In genomic region chr1:36017656-36018055, GRCm38 (mm10) we compare ENCODE assay signal across 11 mouse cellular contexts. TPM values are rescaled to one million over a fixed set of nuclear protein-coding genes. Genes with fewer than 3 reads are reported as not detected.
DNase-seq lines count a peak whose midpoint lies in the region; ATAC-seq lines count a peak whose summit lies in the region.
"Had no signal": no experiment of that assay in that cellular context is flagged by ENCODE, and none has a peak within 500 bp of the region (broad histone marks: within the 10 kb centered on the region; RNA-seq: fewer than 3 reads in every experiment).

No protein-coding gene starts in this region.

- H3K36me3 ChIP-seq in heart, embryonic 15.5 days: no peaks in the 10 kb centered on the region
- H3K36me3 ChIP-seq in midbrain, embryonic 11.5 days (ENCODE audit: control insufficient read depth, insufficient read depth, low read length): no peaks in the 10 kb centered on the region
- no peaks in the 10 kb centered on the region for H3K36me3 ChIP-seq in midbrain, embryonic 16.5 days (ENCODE audit: control insufficient read depth, insufficient read depth, low read length)
- no peaks in the 10 kb centered on the region for H3K36me3 ChIP-seq in kidney, embryonic 14.5 days (ENCODE audit: control insufficient read depth, insufficient read depth, low read length)

- DNase-seq in heart, adult 9 months (ENCODE audit: low spot score in 2 of 2): no peak
- DNase-seq in midbrain, embryonic 11.5 days (ENCODE audit: low spot score, missing footprints): peak; percentile 87
- DNase-seq in urinary bladder, postnatal 14 days (ENCODE audit: low spot score): no peak
- DNase-seq in B cell, adult 2 months: no peak
- DNase-seq: adrenal gland, postnatal 36 days; cerebellum, postnatal 36 days had no signal

- peaks cover 25% of the 10 kb centered on the region for H3K4me1 ChIP-seq in heart, embryonic 15.5 days (replicated peaks)
- H3K4me1 ChIP-seq in midbrain, embryonic 11.5 days (ENCODE audit: control insufficient read depth, insufficient read depth, low read length): peaks cover 10% of the 10 kb centered on the region
- H3K4me1 ChIP-seq in midbrain, embryonic 16.5 days (ENCODE audit: control insufficient read depth, insufficient read depth, low read length): no peaks in the 10 kb centered on the region; the same call in 1 of the 2 replicates
- peaks cover 21% of the 10 kb centered on the region for H3K4me1 ChIP-seq in kidney, embryonic 14.5 days (ENCODE audit: control insufficient read depth, insufficient read depth, low read length)

- H3K4me3 ChIP-seq in heart, embryonic 15.5 days: no peak overlapping the region
- H3K4me3 ChIP-seq in midbrain, embryonic 11.5 days (ENCODE audit: low read depth, low read length): no peak overlapping the region
- no peak overlapping the region for H3K4me3 ChIP-seq in midbrain, embryonic 16.5 days (ENCODE audit: low read depth, low read length)
- no peak overlapping the region for H3K4me3 ChIP-seq in kidney, embryonic 14.5 days (ENCODE audit: low read length)
- H3K4me3 ChIP-seq: heart, adult 2 months had no signal

- no peaks in the 10 kb centered on the region for H3K9me3 ChIP-seq in heart, embryonic 15.5 days (replicated peaks)
- H3K9me3 ChIP-seq in midbrain, embryonic 11.5 days (ENCODE audit: control insufficient read depth, low read length): no peaks in the 10 kb centered on the region
- H3K9me3 ChIP-seq in midbrain, embryonic 16.5 days (replicated peaks; ENCODE audit: control insufficient read depth, low read length, poor library complexity, severe bottlenecking): no peaks in the 10 kb centered on the region
- H3K9me3 ChIP-seq in kidney, embryonic 14.5 days (ENCODE audit: control insufficient read depth, low read length): no peaks in the 10 kb centered on the region; the same call in 1 of the 2 replicates

- H3K9ac ChIP-seq in heart, embryonic 15.5 days: no peak overlapping the region; the same call in 1 of the 2 replicates
- H3K9ac ChIP-seq in midbrain, embryonic 11.5 days (ENCODE audit: low read length): no peak overlapping the region
- no peak overlapping the region for H3K9ac ChIP-seq in midbrain, embryonic 16.5 days (ENCODE audit: low read depth, low read length)
- no peak overlapping the region for H3K9ac ChIP-seq in kidney, embryonic 14.5 days (ENCODE audit: low read depth, low read length)

- H3K4me2 ChIP-seq in heart, embryonic 15.5 days: no peak overlapping the region
- H3K4me2 ChIP-seq in midbrain, embryonic 11.5 days: no peak overlapping the region
- H3K4me2 ChIP-seq in midbrain, embryonic 16.5 days (ENCODE audit: low read length): no peak overlapping the region
- 0 out of 2 replicates have a peak overlapping the region, but pooled peaks have one; percentile 6 for H3K4me2 ChIP-seq in kidney, embryonic 14.5 days (replicated peaks; ENCODE audit: low read depth, low read length)

- 47% methylated on average over 3 of the region's 3 CpGs for WGBS in heart, embryonic 15.5 days
- 60% methylated on average over 3 of the region's 3 CpGs for WGBS in midbrain, embryonic 11.5 days
- WGBS in midbrain, embryonic 16.5 days: 52% methylated on average over 3 of the region's 3 CpGs
- WGBS in kidney, embryonic 14.5 days: 39% methylated on average over 3 of the region's 3 CpGs

- peak overlapping the region; percentile 74 for H3K27ac ChIP-seq in heart, embryonic 15.5 days
- H3K27ac ChIP-seq in midbrain, embryonic 11.5 days (ENCODE audit: low read depth, low read length): no peak overlapping the region
- no peak overlapping the region for H3K27ac ChIP-seq in midbrain, embryonic 16.5 days (ENCODE audit: low read length)
- peak overlapping the region; percentile 3; the same call in 1 of the 2 replicates for H3K27ac ChIP-seq in kidney, embryonic 14.5 days (ENCODE audit: low read depth, low read length)
- H3K27ac ChIP-seq: heart, adult 2 months had no signal

- no peaks in the 10 kb centered on the region for H3K27me3 ChIP-seq in heart, embryonic 15.5 days
- H3K27me3 ChIP-seq in midbrain, embryonic 11.5 days (ENCODE audit: control insufficient read depth, insufficient read depth, low read length): no peaks in the 10 kb centered on the region
- H3K27me3 ChIP-seq in midbrain, embryonic 16.5 days (ENCODE audit: control insufficient read depth, insufficient read depth, low read depth, low read length): no peaks in the 10 kb centered on the region
- no peaks in the 10 kb centered on the region for H3K27me3 ChIP-seq in kidney, embryonic 14.5 days (ENCODE audit: control insufficient read depth, insufficient read depth, low read length)

- no peak for ATAC-seq in heart, embryonic 15.5 days (replicated peaks; ENCODE audit: insufficient number of reproducible peaks, insufficient read depth, low FRiP score, low read depth)
- no peak for ATAC-seq in midbrain, embryonic 11.5 days (ENCODE audit: low FRiP score)
- no peak for ATAC-seq in midbrain, embryonic 16.5 days
- no peak for ATAC-seq in kidney, embryonic 14.5 days (ENCODE audit: low FRiP score, low TSS enrichment)
- ATAC-seq: inflammation-experienced regulatory T-cells, adult 6 months had no signal

RNA-seq across cellular contexts. Expression of gene Hs6st1, which starts 50.5 kb away (rescaled TPM):
- 8.0 and 12.5 TPM in 2 replicates for polyA plus RNA-seq in heart, embryonic 15.5 days (2015; fragmentation: Nextera tagmentation; extraction: Ambion mirVana)
- polyA plus RNA-seq in midbrain, embryonic 11.5 days (2014; fragmentation: Nextera tagmentation; extraction: Ambion mirVana): 16.7 and 20.3 TPM in 2 replicates
- polyA plus RNA-seq in midbrain, embryonic 16.5 days (2015; fragmentation: Nextera tagmentation; extraction: Ambion mirVana): 9.4 and 10.8 TPM in 2 replicates
- 8.9 and 10.1 TPM in 2 replicates for polyA plus RNA-seq in kidney, embryonic 14.5 days (2014; fragmentation: Nextera tagmentation; extraction: Ambion mirVana)

Comparison
In these comparisons a context has a peak if more than half of its experiments do, and no peak if none do; other contexts are left out.
1. H3K27ac ChIP-seq: peak in heart, embryonic 15.5 days (single experiment) and kidney, embryonic 14.5 days (single experiment); none in midbrain, embryonic 11.5 days (single experiment) and midbrain, embryonic 16.5 days (single experiment).